Mouse (Mus musculus) embryonic fibroblast, embryonic 13.5 days (primary cell): ENCODE measurements around the gene Zmat3. TPM values are rescaled to one million over a fixed set of nuclear protein-coding genes. Genes with fewer than 3 reads are reported as not detected.

ENCODE experiments used
- H3K27ac ChIP-seq: 2 replicates; pipeline ENCODE4 v1.5.1; 2012; ENCODE audit warnings: low read length, control low read depth, inconsistent platforms; ENCODE audit not compliant: insufficient read depth
- H3K4me1 ChIP-seq: 2 replicates; pipeline ENCODE4 v1.6.1; 2011; ENCODE audit warnings: low read length; ENCODE audit not compliant: control insufficient read depth, insufficient read depth
- H3K4me3 ChIP-seq: 2 replicates; pipeline ENCODE4 v1.5.1; 2011; ENCODE audit warnings: mild to moderate bottlenecking, control low read depth, low read length; ENCODE audit not compliant: insufficient read depth
- CTCF ChIP-seq: IDR thresholded peaks from 2 replicates; pipeline ENCODE4 v1.5.1; 2011; ENCODE audit warnings: mild to moderate bottlenecking, control low read depth, low read length, moderate library complexity, borderline replicate concordance; ENCODE audit not compliant: insufficient read depth
- POLR2A ChIP-seq: IDR thresholded peaks from 2 replicates; pipeline ENCODE4 v1.6.1; 2011; ENCODE audit warnings: low read depth, mild to moderate bottlenecking, control low read depth, low read length, moderate library complexity
- polyA plus RNA-seq: library from polyadenylated mRNA; stranded (reverse); fragments of >200 nt; gene quantifications from 2 replicates; pipeline ENCODE4 v1.2.4, GENCODE M21; 2011; ENCODE audit warnings: low read depth; ENCODE audit not compliant: missing spikeins, insufficient read length

The Zmat3 gene
- polyA plus RNA-seq, 1 experiment = 103 TPM

DNA sequence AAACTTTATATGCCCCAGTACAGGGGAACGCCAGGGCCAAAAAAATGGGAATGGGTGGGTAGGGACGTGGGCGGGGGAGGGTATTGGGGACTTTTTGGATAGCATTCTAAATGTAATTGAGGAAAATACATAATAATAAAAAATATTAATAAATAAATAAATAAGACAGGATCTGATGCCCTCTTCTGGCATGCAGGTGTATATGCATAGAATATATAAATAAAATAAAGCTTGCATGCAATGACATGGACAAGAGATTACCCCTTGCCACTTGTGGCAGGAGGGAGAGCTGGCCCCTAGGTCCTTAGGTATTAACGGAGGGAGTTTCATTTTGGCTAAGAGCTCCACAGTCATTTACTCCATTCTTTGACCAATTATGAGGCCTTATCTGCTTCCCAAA lies 51.1 kb downstream of the Zmat3 start:
- TF ChIP-seq POLR2A = no peak
- no peak for TF ChIP-seq CTCF
- Histone ChIP-seq H3K27ac (no peak overlapping the region), H3K4me3 (no peak overlapping the region), H3K4me1 (peaks cover 2% of the 10 kb centered on the region; the same call in 1 of the 2 replicates)

- Histone ChIP-seq H3K4me3 (no peak overlapping the region), H3K4me1 (no peaks in the 10 kb centered on the region), H3K27ac (no peak overlapping the region)
- no peak for TF ChIP-seq CTCF
- TF ChIP-seq POLR2A = no peak
Observed at GRCm38 (mm10) chr3:32304171-32304570, 61.6 kb downstream of the Zmat3 start.

- Histone ChIP-seq H3K4me3 (no peak overlapping the region), H3K4me1 (no peaks in the 10 kb centered on the region), H3K27ac (no peak overlapping the region)
- no peak for TF ChIP-seq CTCF
- TF ChIP-seq POLR2A = no peak
Observed at GRCm38 (mm10) chr3:32292001-32292400, 73.8 kb downstream of the Zmat3 start.

Other genes starting within 250 kb of the Zmat3 start
- 38.5 and 45.1 TPM in 2 replicates for gene Pik3ca, start 31.7 kb upstream of the Zmat3 start, polyA plus RNA-seq
- not detected in 2 replicates for gene Kcnmb3, start 126.2 kb upstream of the Zmat3 start, polyA plus RNA-seq
- gene Zfp639, start 144.2 kb upstream of the Zmat3 start, polyA plus RNA-seq = 60.1 and 62.1 TPM in 2 replicates
- gene Mfn1, start 163.5 kb upstream of the Zmat3 start, polyA plus RNA-seq = 52.0 and 55.1 TPM in 2 replicates